Mouse (Mus musculus): ENCODE data around the gene Auh. TPM values are rescaled to one million over a fixed set of nuclear protein-coding genes. Genes with fewer than 3 reads are reported as not detected.

Gene Auh
- total and polyA plus RNA-seq, 3 experiments: 14.7 to 19.5 TPM; not detected in 1

GRCm38 (mm10) chr13:52880386-52880785 lies 49.1 kb downstream of the Auh start:
- no peak overlapping the region for H3K27ac ChIP-seq (ENCODE audit: control insufficient read depth, low read depth, low read length)
- TF ChIP-seq HCFC1 (IDR thresholded peaks at IDR 0.05; ENCODE audit: low read depth, low read length) (no peak), SIN3A (IDR thresholded peaks at IDR 0.05; ENCODE audit: low read length) (no peak), MYC (IDR thresholded peaks at IDR 0.05; ENCODE audit: low read depth, low read length) (no peak), MEF2A (IDR thresholded peaks at IDR 0.05; ENCODE audit: extremely low read depth, insufficient replicate concordance, low read depth, low read length, poor library complexity, severe bottlenecking) (no peak), E2F4 (IDR thresholded peaks at IDR 0.05; ENCODE audit: borderline replicate concordance, low read depth, low read length) (no peak), ELF1 (IDR thresholded peaks at IDR 0.05; ENCODE audit: low read depth, low read length) (no peak), KAT2A (conservative IDR thresholded peaks at IDR 0.05; ENCODE audit: low read depth, low read length) (no peak), SMC3 (IDR thresholded peaks at IDR 0.05; ENCODE audit: low read depth, low read length) (no peak), MYB (IDR thresholded peaks at IDR 0.05; ENCODE audit: low read depth, low read length) (no peak), CHD1 (IDR thresholded peaks at IDR 0.05; ENCODE audit: low read depth, low read length) (no peak), NELFE (IDR thresholded peaks at IDR 0.05; ENCODE audit: low read depth, low read length) (no peak), ZKSCAN1 (IDR thresholded peaks at IDR 0.05; ENCODE audit: low read depth, low read length) (no peak)
- H3K4me3 ChIP-seq (ENCODE audit: control insufficient read depth in 1 of 2, insufficient read depth in 1 of 2, low read depth in 2 of 2, low read length in 2 of 2): no peak overlapping the region
- H3K79me2 ChIP-seq (ENCODE audit: control insufficient read depth, insufficient read depth, low read length, poor library complexity): no peaks in the 10 kb centered on the region
- H3K9me3 ChIP-seq (replicated peaks; ENCODE audit: insufficient read depth, low read length): no peaks in the 10 kb centered on the region
- peaks cover 0 to 10% of the 10 kb centered on the region in 2 experiments; a peak in 2 of 4 replicates for H3K4me1 ChIP-seq (ENCODE audit: control insufficient read depth in 1 of 2, insufficient read depth in 2 of 2, low read length in 2 of 2)
- peaks cover 0 to 8% of the 10 kb centered on the region in 2 experiments; a peak in 2 of 4 replicates for H3K36me3 ChIP-seq (ENCODE audit: control insufficient read depth in 1 of 2, insufficient read depth in 2 of 2, low read length in 2 of 2)
- no peak for DNase-seq (ENCODE audit: low read depth, low spot score)
- no peaks in the 10 kb centered on the region for H3K27me3 ChIP-seq (ENCODE audit: control insufficient read depth in 1 of 2, insufficient read depth in 2 of 2, low read length in 2 of 2)
- H3K9ac ChIP-seq (ENCODE audit: control insufficient read depth, low read depth, low read length, poor library complexity, severe bottlenecking): no peak overlapping the region

DNA sequence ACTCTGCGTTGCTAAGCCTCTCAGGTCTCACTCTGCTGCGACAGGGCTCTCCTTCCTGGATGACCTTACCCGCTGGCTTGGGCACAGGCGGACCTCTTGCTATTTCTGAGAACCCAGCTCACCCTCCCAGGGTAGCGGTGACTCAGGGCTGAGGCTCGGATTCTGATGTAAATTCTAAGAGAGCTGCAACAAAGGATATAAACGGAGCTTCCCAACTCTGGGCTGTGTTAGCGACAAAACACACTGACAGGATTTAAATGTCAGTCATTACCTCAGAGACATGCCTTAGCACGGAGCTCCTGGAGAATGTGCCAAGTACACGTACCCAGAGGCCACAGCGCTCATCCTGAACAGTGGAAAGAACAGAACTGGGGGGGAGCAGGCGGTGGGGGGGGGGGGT lies 49.6 kb downstream of the Auh start:
- no peak overlapping the region for H3K27ac ChIP-seq (ENCODE audit: control insufficient read depth, low read depth, low read length)
- peaks cover 0 to 15% of the 10 kb centered on the region in 2 experiments; a peak in 2 of 4 replicates for H3K4me1 ChIP-seq (ENCODE audit: control insufficient read depth in 1 of 2, insufficient read depth in 2 of 2, low read length in 2 of 2)
- H3K36me3 ChIP-seq (ENCODE audit: control insufficient read depth in 1 of 2, insufficient read depth in 2 of 2, low read length in 2 of 2): peaks cover 0 to 13% of the 10 kb centered on the region in 2 experiments; a peak in 2 of 4 replicates
- H3K79me2 ChIP-seq (ENCODE audit: control insufficient read depth, insufficient read depth, low read length, poor library complexity): no peaks in the 10 kb centered on the region
- H3K9me3 ChIP-seq (replicated peaks; ENCODE audit: insufficient read depth, low read length): no peaks in the 10 kb centered on the region
- no peak overlapping the region for H3K9ac ChIP-seq (ENCODE audit: control insufficient read depth, low read depth, low read length, poor library complexity, severe bottlenecking)
- no peak overlapping the region for H3K4me3 ChIP-seq (ENCODE audit: control insufficient read depth in 1 of 2, insufficient read depth in 1 of 2, low read depth in 2 of 2, low read length in 2 of 2)
- no peak for TF ChIP-seq GABPA (IDR thresholded peaks at IDR 0.05; ENCODE audit: low read depth, low read length)
- no peak for TF ChIP-seq TBP (IDR thresholded peaks at IDR 0.05; ENCODE audit: low read depth, low read length)
- TF ChIP-seq ZC3H11A (IDR thresholded peaks at IDR 0.05; ENCODE audit: low read depth, low read length): no peak
- no peak for TF ChIP-seq USF2 (IDR thresholded peaks at IDR 0.05; ENCODE audit: borderline replicate concordance in 1 of 2, insufficient read depth in 1 of 2, low read depth in 1 of 2, low read length in 2 of 2)
- no peak for TF ChIP-seq GATA1 (IDR thresholded peaks at IDR 0.05; ENCODE audit: low read depth, low read length)
- TF ChIP-seq NRF1 (IDR thresholded peaks at IDR 0.05; ENCODE audit: insufficient read depth, low read depth, low read length, poor library complexity, severe bottlenecking): no peak
- TF ChIP-seq ZKSCAN1 (IDR thresholded peaks at IDR 0.05; ENCODE audit: low read depth, low read length): no peak
- no peak for DNase-seq (ENCODE audit: low read depth, low spot score)
- H3K27me3 ChIP-seq (ENCODE audit: control insufficient read depth in 1 of 2, insufficient read depth in 2 of 2, low read length in 2 of 2): no peaks in the 10 kb centered on the region
